Comparison of ENCODE assay signal across 20 mouse cellular contexts in the genomic region with DNA sequence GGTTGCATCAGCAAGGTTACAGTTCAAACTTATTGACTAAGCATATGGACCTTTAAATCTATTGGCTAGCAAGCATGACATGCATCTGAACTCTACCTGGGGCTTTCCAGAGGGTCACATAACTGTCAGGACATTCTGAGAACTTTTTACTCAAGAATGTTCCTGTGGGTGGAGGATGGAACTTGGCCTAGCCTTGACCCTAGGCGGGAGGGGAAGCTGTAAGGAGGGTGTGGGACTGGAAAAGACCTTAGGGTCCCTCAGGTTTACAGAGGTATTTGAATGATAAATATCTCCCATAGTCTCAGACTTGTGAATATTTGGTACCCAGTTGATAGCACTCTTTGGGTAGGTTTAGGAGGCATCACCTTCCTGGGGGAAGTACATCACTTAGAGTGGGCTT. TPM values are rescaled to one million over a fixed set of nuclear protein-coding genes. Genes with fewer than 3 reads are reported as not detected.
DNase-seq lines count a peak whose midpoint lies in the region; ATAC-seq and TF ChIP-seq lines count a peak whose summit lies in the region.
"Had no signal": no experiment of that assay in that cellular context is flagged by ENCODE, and none has a peak within 500 bp of the region (broad histone marks: within the 10 kb centered on the region; RNA-seq: fewer than 3 reads in every experiment).

No protein-coding gene starts in this region.

- ATAC-seq in midbrain, embryonic 11.5 days (ENCODE audit: low FRiP score): no peak
- ATAC-seq: forebrain, embryonic 13.5 days; forebrain, embryonic 15.5 days; forebrain, postnatal 0 days had no signal

- no peak overlapping the region for H3K4me2 ChIP-seq in midbrain, embryonic 11.5 days
- H3K4me2 ChIP-seq: embryonic facial prominence, embryonic 13.5 days; embryonic facial prominence, embryonic 15.5 days; forebrain, embryonic 13.5 days; forebrain, embryonic 15.5 days had no signal

- no peak overlapping the region for H3K27ac ChIP-seq in ES-Bruce4 (ENCODE audit: insufficient read depth, low read length)
- H3K27ac ChIP-seq in midbrain, embryonic 11.5 days (ENCODE audit: low read depth, low read length): no peak overlapping the region
- H3K27ac ChIP-seq: embryonic facial prominence, embryonic 13.5 days; embryonic facial prominence, embryonic 15.5 days; forebrain, embryonic 13.5 days; forebrain, embryonic 15.5 days had no signal

- H3K9ac ChIP-seq in ES-Bruce4 (ENCODE audit: low read depth, poor library complexity, severe bottlenecking): no peak overlapping the region
- H3K9ac ChIP-seq in midbrain, embryonic 11.5 days (ENCODE audit: low read length): no peak overlapping the region
- H3K9ac ChIP-seq: embryonic facial prominence, embryonic 13.5 days; embryonic facial prominence, embryonic 15.5 days; forebrain, embryonic 13.5 days; forebrain, embryonic 15.5 days; forebrain, postnatal 0 days had no signal

- TF ChIP-seq EP300 in ES-Bruce4 (IDR thresholded peaks at IDR 0.05; ENCODE audit: insufficient read depth, low read depth, low read length): 0 out of 2 replicates have a peak, but pooled peaks have one; percentile 25

- H3K36me3 ChIP-seq in ES-Bruce4 (ENCODE audit: control insufficient read depth, insufficient read depth, low read length, poor library complexity, severe bottlenecking): no peaks in the 10 kb centered on the region
- H3K36me3 ChIP-seq in midbrain, embryonic 11.5 days (ENCODE audit: control insufficient read depth, insufficient read depth, low read length): no peaks in the 10 kb centered on the region
- H3K36me3 ChIP-seq: embryonic facial prominence, embryonic 13.5 days; embryonic facial prominence, embryonic 15.5 days; forebrain, embryonic 15.5 days had no signal

- no peak for TF ChIP-seq POLR2A in ES-Bruce4 (IDR thresholded peaks at IDR 0.05; ENCODE audit: insufficient read depth, low read length)

- peaks cover 12% of the 10 kb centered on the region for H3K4me1 ChIP-seq in ES-Bruce4 (ENCODE audit: control insufficient read depth, insufficient read depth, low read length)
- peaks cover 11% of the 10 kb centered on the region for H3K4me1 ChIP-seq in midbrain, embryonic 11.5 days (ENCODE audit: control insufficient read depth, insufficient read depth, low read length)

- intact Hi-C loops in left cerebral cortex, postnatal 10 days (cut with DNase I): no loop called here

- no peak overlapping the region for H3K4me3 ChIP-seq in ES-Bruce4 (ENCODE audit: low read depth, low read length)
- H3K4me3 ChIP-seq in midbrain, embryonic 11.5 days (ENCODE audit: low read depth, low read length): no peak overlapping the region
- H3K4me3 ChIP-seq: embryonic facial prominence, embryonic 13.5 days; embryonic facial prominence, embryonic 15.5 days; forebrain, embryonic 13.5 days; forebrain, embryonic 15.5 days had no signal

- 69% methylated on average over 1 of the region's 1 CpGs for WGBS in midbrain, embryonic 11.5 days

- no peak for TF ChIP-seq CTCF in ES-Bruce4 (IDR thresholded peaks at IDR 0.05; ENCODE audit: low read depth, low read length)

- no peaks in the 10 kb centered on the region for H3K9me3 ChIP-seq in ES-Bruce4 (replicated peaks; ENCODE audit: control insufficient read depth, insufficient read depth, low read length, poor library complexity, severe bottlenecking)
- no peaks in the 10 kb centered on the region for H3K9me3 ChIP-seq in midbrain, embryonic 11.5 days (ENCODE audit: control insufficient read depth, low read length)
- H3K9me3 ChIP-seq: embryonic facial prominence, embryonic 13.5 days; embryonic facial prominence, embryonic 15.5 days; forebrain, embryonic 13.5 days; forebrain, embryonic 15.5 days had no signal

- H3K27me3 ChIP-seq in ES-Bruce4 (ENCODE audit: control insufficient read depth, insufficient read depth, low read length, poor library complexity, severe bottlenecking): no peaks in the 10 kb centered on the region
- no peaks in the 10 kb centered on the region for H3K27me3 ChIP-seq in midbrain, embryonic 11.5 days (ENCODE audit: control insufficient read depth, insufficient read depth, low read length)
- H3K27me3 ChIP-seq: embryonic facial prominence, embryonic 13.5 days; embryonic facial prominence, embryonic 15.5 days; forebrain, embryonic 13.5 days; forebrain, embryonic 15.5 days had no signal

- peak; percentile 44 for DNase-seq in ES-CJ7 (ENCODE audit: low read depth, low spot score)
- DNase-seq in ZHBTc4 (ENCODE audit: low read depth, low spot score): peak; percentile 42
- no peak for DNase-seq in left cerebral cortex, postnatal 10 days (ENCODE audit: extremely low spot score in 1 of 2, low spot score in 2 of 2)
- DNase-seq in midbrain, embryonic 11.5 days (ENCODE audit: low spot score, missing footprints): no peak
- DNase-seq: adrenal gland, adult 2 months; adrenal gland, postnatal 10 days; adrenal gland, postnatal 25 days; cerebellum, adult 11 months; cerebellum, adult 18-20 months; cerebellum, adult 8-10 months; cerebellum, adult 9-11 months; cerebellum, postnatal 14 days; cerebellum, postnatal 36 days; embryo, embryonic 11 days; forebrain, postnatal 0 days had no signal

RNA-seq across cellular contexts. Expression of gene Ywhaq, which starts 11.6 kb away (rescaled TPM):
- 384 and 400 TPM in 2 replicates for polyA plus RNA-seq in ES-Bruce4 (2011; ENCODE audit: insufficient read depth, insufficient read length, low read depth, missing spikeins)
- total RNA-seq in left cerebral cortex, postnatal 10 days (2021): 100 to 1,000 TPM; 645 to 677 TPM
- 1,296 and 1,418 TPM in 2 replicates for polyA plus RNA-seq in midbrain, embryonic 11.5 days (2014; fragmentation: Nextera tagmentation; extraction: Ambion mirVana)

RNA-seq across cellular contexts. Expression of gene Adam17, which starts 55.6 kb away (rescaled TPM):
- polyA plus RNA-seq in ES-Bruce4 (2011; ENCODE audit: insufficient read depth, insufficient read length, low read depth, missing spikeins): 36.4 and 37.0 TPM in 2 replicates
- total RNA-seq in left cerebral cortex, postnatal 10 days (2021): 10 to 100 TPM; 17.4 to 20.5 TPM
- polyA plus RNA-seq in midbrain, embryonic 11.5 days (2014; fragmentation: Nextera tagmentation; extraction: Ambion mirVana): 38.8 and 39.9 TPM in 2 replicates

Comparison
In these comparisons a context has a peak if more than half of its experiments do, and no peak if none do; other contexts are left out.
1. DNase-seq: peak in ES-CJ7 (single experiment) and ZHBTc4 (single experiment); none in left cerebral cortex, postnatal 10 days (0 of 2) and midbrain, embryonic 11.5 days (single experiment).